Mouse (Mus musculus): ENCODE measurements around the gene Ddx47.

DNA sequence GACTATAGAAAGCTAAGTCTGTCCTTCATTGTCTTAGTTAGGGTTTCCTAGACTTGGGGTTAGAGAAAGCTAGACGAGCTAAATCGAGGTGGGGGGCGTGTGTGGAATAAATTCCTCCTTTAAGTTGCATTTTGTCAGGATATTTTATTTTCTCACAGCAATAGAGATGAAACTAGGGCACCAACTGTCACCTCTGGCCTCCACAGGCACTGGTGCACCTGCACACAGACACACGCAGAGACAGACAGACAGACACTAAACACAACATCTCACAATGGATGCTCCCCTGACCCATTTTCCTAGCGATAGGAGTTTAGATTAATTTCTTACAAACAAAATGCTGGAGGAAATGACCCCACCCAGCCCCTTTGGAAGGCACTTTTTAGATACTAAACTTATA lies 44.7 kb upstream of the Ddx47 start:
- TF ChIP-seq GATA1 (IDR thresholded peaks at IDR 0.05; ENCODE audit: borderline replicate concordance, low read length) (no peak), CTCF (IDR thresholded peaks at IDR 0.05; ENCODE audit: low read depth, low read length) (no peak)

All from G1E (cell line).